Mouse (Mus musculus): Measurements from ENCODE around the gene Sec23a. TPM values are rescaled to one million over a fixed set of nuclear protein-coding genes. Genes with fewer than 3 reads are reported as not detected.
A peak's percentile ranks its signal among the peaks of the same experiment; 100 is the strongest.
"Not testable (repeated sequence)": the region's sequence is repeated elsewhere in the genome, so short reads cannot be mapped to it uniquely, and the experiment has no call there.

The Sec23a gene
- 89.8 and 95.9 TPM in 2 replicates for polyA plus RNA-seq (2016; fragmentation: Nextera tagmentation; extraction: Ambion mirVana)

DNA sequence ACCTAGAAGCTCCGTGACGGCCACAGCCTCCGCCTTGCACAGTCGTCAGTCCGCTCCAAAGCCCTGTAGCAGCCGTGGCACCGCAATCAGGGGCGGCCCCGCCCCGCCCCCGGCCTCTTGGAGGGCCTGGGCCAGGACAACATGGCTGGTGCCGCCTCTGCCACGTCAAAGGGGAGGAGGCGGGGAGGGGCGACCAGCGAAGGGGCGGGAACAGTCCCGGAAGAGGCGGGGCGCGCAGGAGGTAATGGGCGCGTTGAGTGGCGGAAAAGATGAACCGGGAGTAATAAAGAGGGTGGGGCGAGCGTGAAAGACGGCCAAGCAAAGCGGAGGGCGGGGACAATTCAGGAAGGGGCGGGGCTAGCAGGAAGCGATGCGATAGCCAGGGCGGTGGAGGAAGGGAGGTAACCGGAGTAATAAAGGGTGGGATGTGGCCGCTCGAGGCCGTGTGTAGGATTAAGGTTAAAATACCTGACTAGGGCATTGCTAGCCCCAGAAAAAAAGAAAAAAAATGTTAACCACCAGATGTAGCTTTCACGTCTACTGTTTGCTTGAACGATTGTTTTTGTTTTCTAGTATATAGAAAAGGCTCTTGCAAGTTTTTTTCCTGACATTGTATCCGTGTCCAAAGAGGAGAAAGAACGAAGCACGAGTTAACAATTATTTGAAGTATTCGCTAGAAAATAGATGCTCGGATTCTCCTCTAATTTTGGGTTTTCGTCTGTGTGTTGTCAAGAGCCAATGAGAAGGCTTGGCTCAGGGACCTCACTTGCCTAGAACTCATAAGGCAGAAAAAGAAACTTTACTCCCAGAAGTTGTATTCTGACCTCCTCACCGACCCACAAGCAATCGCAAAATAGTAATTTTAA lies at the start of gene Sec23a:
Sec23a (minus strand) TSS at position 174 of the 866 bp plus-strand sequence.
- Histone ChIP-seq H3K36me3 (peaks cover 20% of the 10 kb centered on the region), H3K9ac (replicated peaks) (peak within 1 kb of the TSS; percentile 84), H3K27ac (peak within 1 kb of the TSS; percentile 93), H3K4me3 (replicated peaks) (peak within 1 kb of the TSS; percentile 77), H3K4me2 (peak within 1 kb of the TSS; percentile 67), H3K27me3 (no peaks in the 10 kb centered on the region), H3K9me3 (no peaks in the 10 kb centered on the region), H3K4me1 (replicated peaks) (peaks cover 13% of the 10 kb centered on the region)
- WGBS: under 1% methylated on average over 48 of the region's 48 CpGs
- ATAC-seq (ENCODE audit: insufficient number of reproducible peaks, insufficient read depth, low FRiP score, low TSS enrichment, low read depth): peak; percentile 97

DNA sequence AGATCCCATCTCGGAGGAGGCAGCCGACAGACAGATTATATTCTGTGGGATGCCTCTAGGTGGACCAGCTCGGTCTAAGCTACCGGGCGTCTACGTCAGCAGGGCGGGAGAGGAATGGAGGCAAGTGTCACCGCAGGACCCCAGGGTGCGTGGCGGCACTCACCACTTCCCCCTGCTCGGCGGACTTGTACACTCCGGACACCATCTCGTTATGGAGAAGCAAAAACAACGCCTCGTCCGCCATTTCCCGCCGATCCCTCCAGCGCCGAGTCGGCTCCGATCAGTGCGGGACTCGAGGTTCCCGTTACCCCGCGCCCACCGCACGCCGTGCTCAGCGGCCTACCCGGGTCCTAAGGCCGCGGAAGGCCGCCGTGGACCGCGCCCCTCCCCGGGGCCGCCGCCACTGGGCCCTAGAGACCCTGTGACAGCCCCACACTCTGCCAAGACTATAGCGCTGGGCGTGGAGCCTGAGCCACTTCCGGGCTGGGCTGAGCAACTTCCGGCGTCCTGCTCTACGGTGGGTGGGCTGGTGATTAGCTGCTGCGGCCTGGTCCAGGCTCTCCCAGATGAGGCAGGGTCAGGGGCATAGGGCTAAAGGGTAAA lies 49.3 kb upstream of the Sec23a start, which contains the start of gene Trappc6b:
Trappc6b (minus strand) TSS at position 480 of the 603 bp plus-strand sequence.
- Histone ChIP-seq H3K9ac (replicated peaks) (peak within 1 kb of the TSS; percentile 93), H3K27ac (peak within 1 kb of the TSS; percentile 93), H3K4me2 (peak within 1 kb of the TSS; percentile 74), H3K4me3 (replicated peaks) (peak within 1 kb of the TSS; percentile 86), H3K27me3 (no peaks in the 10 kb centered on the region), H3K36me3 (peaks cover 31% of the 10 kb centered on the region), H3K4me1 (replicated peaks) (peaks cover 13% of the 10 kb centered on the region), H3K9me3 (no peaks in the 10 kb centered on the region)
- WGBS: under 1% methylated on average over 49 of the region's 49 CpGs
- peak; percentile 95 for ATAC-seq (ENCODE audit: insufficient number of reproducible peaks, insufficient read depth, low FRiP score, low TSS enrichment, low read depth)

- Histone ChIP-seq H3K4me3 (replicated peaks) (peak overlapping the region; percentile 86), H3K27ac (peak overlapping the region; percentile 93; the same call in 1 of the 2 replicates), H3K4me1 (replicated peaks) (peaks cover 12% of the 10 kb centered on the region), H3K27me3 (no peaks in the 10 kb centered on the region), H3K9ac (replicated peaks) (peak overlapping the region; percentile 93), H3K9me3 (no peaks in the 10 kb centered on the region), H3K36me3 (peaks cover 39% of the 10 kb centered on the region), H3K4me2 (peak overlapping the region; percentile 74)
- 61% methylated on average over 4 of the region's 4 CpGs for WGBS
- ATAC-seq (ENCODE audit: insufficient number of reproducible peaks, insufficient read depth, low FRiP score, low TSS enrichment, low read depth): no peak
Observed at GRCm38 (mm10) chr12:59060322-59060721, 48.5 kb upstream of the Sec23a start.

- Histone ChIP-seq H3K36me3 (peaks cover 52% of the 10 kb centered on the region), H3K4me1 (replicated peaks) (peaks cover 12% of the 10 kb centered on the region)
- not testable (repeated sequence) for ATAC-seq (ENCODE audit: insufficient number of reproducible peaks, insufficient read depth, low FRiP score, low TSS enrichment, low read depth); H3K4me2 ChIP-seq; H3K4me3 ChIP-seq (replicated peaks); H3K27ac ChIP-seq; H3K9me3 ChIP-seq; H3K27me3 ChIP-seq; H3K9ac ChIP-seq (replicated peaks)
- WGBS: 86% methylated on average over 5 of the region's 5 CpGs
Observed at GRCm38 (mm10) chr12:59058242-59058641, 46.4 kb upstream of the Sec23a start.

DNA sequence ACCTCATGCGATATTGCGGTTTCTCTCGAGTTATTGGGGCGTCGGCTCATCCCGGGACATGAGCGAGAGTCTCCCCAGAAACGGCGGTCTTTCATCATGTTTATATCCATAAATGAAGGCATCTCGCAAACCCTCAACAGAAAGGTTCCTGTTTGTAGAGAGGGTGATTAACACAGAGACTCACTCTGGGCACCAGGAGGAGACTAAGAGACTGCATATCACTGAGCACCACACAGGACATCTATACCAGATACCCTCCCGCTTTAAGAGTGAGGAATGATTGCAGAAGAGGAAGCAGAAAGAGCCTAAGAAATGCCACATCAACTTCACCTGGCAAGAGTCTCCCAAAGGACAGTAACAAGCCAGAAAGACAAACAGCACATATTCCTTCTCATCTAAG lies 44.4 kb upstream of the Sec23a start:
- no peak overlapping the region for H3K4me3 ChIP-seq (replicated peaks)
- no peak overlapping the region for H3K27ac ChIP-seq
- H3K4me1 ChIP-seq (replicated peaks): peaks cover 12% of the 10 kb centered on the region
- ATAC-seq (ENCODE audit: insufficient number of reproducible peaks, insufficient read depth, low FRiP score, low TSS enrichment, low read depth): no peak
- H3K27me3 ChIP-seq: no peaks in the 10 kb centered on the region
- peaks cover 58% of the 10 kb centered on the region for H3K36me3 ChIP-seq
- WGBS: 94% methylated on average over 11 of the region's 11 CpGs
- H3K9me3 ChIP-seq: no peaks in the 10 kb centered on the region
- no peak overlapping the region for H3K9ac ChIP-seq (replicated peaks)
- no peak overlapping the region for H3K4me2 ChIP-seq

DNA sequence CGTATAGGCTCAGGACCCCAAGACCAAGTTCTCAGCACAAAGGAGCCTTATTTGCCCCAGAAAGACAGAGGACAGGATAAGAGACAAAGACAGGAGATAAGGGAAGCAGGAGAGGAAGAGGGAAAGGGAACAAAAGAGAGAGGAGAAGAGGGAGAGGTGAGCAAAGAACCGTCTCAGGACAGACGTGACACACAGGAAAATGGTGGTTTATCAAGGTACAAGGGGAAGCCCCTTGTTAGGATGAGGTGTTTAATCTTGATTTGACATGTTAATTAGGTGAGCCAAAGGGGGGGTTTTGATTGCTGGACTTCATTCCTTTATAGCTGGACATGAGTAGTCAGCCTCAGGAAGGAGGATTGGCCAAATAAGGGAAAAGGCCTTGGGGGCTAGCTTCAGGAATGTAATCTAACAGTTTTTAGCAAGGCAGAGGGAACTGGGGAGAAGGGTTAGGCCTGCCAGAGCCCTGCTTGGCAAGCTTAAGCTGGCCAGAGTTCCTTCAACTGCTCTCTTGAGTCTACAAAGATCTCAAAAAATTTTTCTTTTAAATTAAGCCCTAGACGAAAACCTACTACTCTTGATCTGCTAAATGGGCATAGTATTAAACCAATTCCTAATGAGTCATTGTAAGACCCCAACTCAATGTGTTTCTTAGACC lies 43.5 kb upstream of the Sec23a start:
- Histone ChIP-seq H3K27me3 (no peaks in the 10 kb centered on the region), H3K27ac (no peak overlapping the region), H3K4me2 (no peak overlapping the region), H3K9ac (replicated peaks) (no peak overlapping the region), H3K4me3 (replicated peaks) (no peak overlapping the region), H3K4me1 (replicated peaks) (peaks cover 9% of the 10 kb centered on the region), H3K9me3 (no peaks in the 10 kb centered on the region), H3K36me3 (peaks cover 63% of the 10 kb centered on the region)
- ATAC-seq (ENCODE audit: insufficient number of reproducible peaks, insufficient read depth, low FRiP score, low TSS enrichment, low read depth): no peak
- 88% methylated on average over 4 of the region's 4 CpGs for WGBS

DNA sequence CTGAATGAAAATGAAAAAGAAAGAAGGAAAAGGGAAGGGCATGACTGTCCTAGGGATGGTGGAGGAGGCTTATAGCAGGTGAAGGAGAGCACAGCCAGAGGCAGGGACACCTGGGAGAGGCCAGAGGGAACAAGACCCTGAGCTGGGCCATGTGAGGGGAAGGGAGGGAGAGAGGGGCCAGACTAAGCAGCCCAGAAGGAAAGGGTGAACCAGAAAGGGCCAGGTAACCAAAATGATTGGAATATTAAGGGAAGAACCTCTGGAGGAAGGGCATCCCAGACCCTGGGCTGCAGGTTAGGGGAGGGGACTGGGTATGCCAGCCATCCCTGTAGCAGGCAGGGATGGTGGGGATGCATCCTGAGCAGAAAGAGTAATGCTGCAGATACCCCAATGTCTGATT lies 42.2 kb upstream of the Sec23a start:
- H3K4me2 ChIP-seq: no peak overlapping the region
- no peaks in the 10 kb centered on the region for H3K4me1 ChIP-seq (replicated peaks)
- H3K4me3 ChIP-seq (replicated peaks): no peak overlapping the region
- no peak overlapping the region for H3K27ac ChIP-seq
- no peaks in the 10 kb centered on the region for H3K9me3 ChIP-seq
- no peak overlapping the region for H3K9ac ChIP-seq (replicated peaks)
- no peak for ATAC-seq (ENCODE audit: insufficient number of reproducible peaks, insufficient read depth, low FRiP score, low TSS enrichment, low read depth)
- H3K36me3 ChIP-seq: peaks cover 70% of the 10 kb centered on the region
- no peaks in the 10 kb centered on the region for H3K27me3 ChIP-seq

GRCm38 (mm10) chr12:59053166-59053565 lies 41.3 kb upstream of the Sec23a start:
- peaks cover 71% of the 10 kb centered on the region for H3K36me3 ChIP-seq
- ATAC-seq (ENCODE audit: insufficient number of reproducible peaks, insufficient read depth, low FRiP score, low TSS enrichment, low read depth): no peak

GRCm38 (mm10) chr12:59052470-59052869 lies 40.7 kb upstream of the Sec23a start:
- Histone ChIP-seq H3K27me3 (no peaks in the 10 kb centered on the region), H3K9me3 (no peaks in the 10 kb centered on the region), H3K27ac (no peak overlapping the region), H3K4me1 (replicated peaks) (no peaks in the 10 kb centered on the region), H3K4me3 (replicated peaks) (no peak overlapping the region), H3K4me2 (no peak overlapping the region), H3K36me3 (peaks cover 69% of the 10 kb centered on the region), H3K9ac (replicated peaks) (no peak overlapping the region)
- no peak for ATAC-seq (ENCODE audit: insufficient number of reproducible peaks, insufficient read depth, low FRiP score, low TSS enrichment, low read depth)
- WGBS: 95% methylated on average over 3 of the region's 3 CpGs

More at GRCm38 (mm10) chr12:59053166-59053565, 41.3 kb upstream of the Sec23a start:
- H3K27me3 ChIP-seq: no peaks in the 10 kb centered on the region
- H3K4me3 ChIP-seq (replicated peaks): no peak overlapping the region
- WGBS: 92% methylated on average over 5 of the region's 5 CpGs
- H3K9me3 ChIP-seq: no peaks in the 10 kb centered on the region
- H3K9ac ChIP-seq (replicated peaks): no peak overlapping the region
- no peaks in the 10 kb centered on the region for H3K4me1 ChIP-seq (replicated peaks)
- no peak overlapping the region for H3K4me2 ChIP-seq
- no peak overlapping the region for H3K27ac ChIP-seq

DNA sequence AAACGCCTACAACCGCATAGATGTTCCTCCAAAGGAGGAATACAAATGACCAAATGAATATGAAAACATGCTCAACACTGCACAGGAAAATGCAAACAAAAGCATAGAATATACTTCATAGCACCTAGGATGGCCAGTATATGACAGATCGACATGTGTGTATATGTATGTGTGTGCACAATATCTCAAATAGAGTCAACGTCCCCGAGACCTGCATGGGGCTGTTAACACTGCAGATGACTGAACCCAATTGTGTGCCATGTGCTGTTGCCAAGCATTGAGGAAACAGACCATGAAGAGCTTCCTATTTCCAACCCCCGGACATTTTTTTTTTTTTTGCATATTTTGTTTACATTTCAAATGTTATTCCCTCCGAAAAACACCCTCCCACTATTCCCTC lies 29.0 kb upstream of the Sec23a start:
- H3K27me3 ChIP-seq: no peaks in the 10 kb centered on the region
- H3K27ac ChIP-seq: peak overlapping the region; percentile 82
- no peak overlapping the region for H3K9ac ChIP-seq (replicated peaks)
- no peaks in the 10 kb centered on the region for H3K9me3 ChIP-seq
- H3K4me3 ChIP-seq (replicated peaks): no peak overlapping the region
- 32% methylated on average over 7 of the region's 7 CpGs for WGBS
- H3K4me1 ChIP-seq (replicated peaks): 0 out of 2 replicates have a peak, but pooled peaks cover 3% of the 10 kb centered on the region
- H3K36me3 ChIP-seq: peaks cover 40% of the 10 kb centered on the region
- H3K4me2 ChIP-seq: no peak overlapping the region
- 0 out of 2 replicates have a peak, but pooled peaks have one; percentile 42 for ATAC-seq (ENCODE audit: insufficient number of reproducible peaks, insufficient read depth, low FRiP score, low TSS enrichment, low read depth)

Data from limb, embryonic 12.5 days (tissue).